Mouse (Mus musculus): Measurements from ENCODE around the gene Cldn13. TPM values are rescaled to one million over a fixed set of nuclear protein-coding genes. Genes with fewer than 3 reads are reported as not detected.

Cldn13 gene
- polyA plus RNA-seq, 1 experiment from 2014 or later: 17.1 TPM

- no peak for ATAC-seq (replicated peaks; ENCODE audit: insufficient number of reproducible peaks, low FRiP score, low TSS enrichment)
Measured at GRCm38 (mm10) chr5:134929988-134930387, 14.7 kb upstream of the Cldn13 start.

DNA sequence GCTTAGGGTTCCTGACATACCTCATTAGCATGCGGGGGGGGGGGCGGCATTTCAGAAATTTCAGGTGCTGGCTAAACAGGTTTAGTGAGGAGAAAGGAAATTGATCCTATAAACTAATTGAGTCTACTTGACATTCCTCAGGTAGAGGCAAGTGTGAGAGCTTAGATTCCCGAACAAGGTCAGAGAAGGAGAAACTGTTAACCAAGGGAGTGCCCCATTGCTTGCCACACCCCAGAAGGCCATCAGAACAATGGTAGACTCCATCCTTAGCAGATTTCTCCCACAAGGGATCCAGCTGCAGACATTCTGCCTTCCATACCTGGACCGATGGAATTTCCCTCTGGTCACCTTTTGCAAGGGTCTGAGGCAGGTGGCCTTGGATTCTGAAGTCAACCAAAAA is 11.4 kb upstream of the Cldn13 start:
- H3K9ac ChIP-seq (ENCODE audit: low read depth, low read length): no peak overlapping the region
- H3K4me2 ChIP-seq: no peak overlapping the region
- no peak for ATAC-seq (replicated peaks; ENCODE audit: insufficient number of reproducible peaks, low FRiP score, low TSS enrichment)
- H3K27ac ChIP-seq (ENCODE audit: low read depth, low read length): no peak overlapping the region
- no peak overlapping the region for H3K4me3 ChIP-seq (ENCODE audit: low read depth, low read length)
- H3K4me1 ChIP-seq (ENCODE audit: control insufficient read depth, insufficient read depth, low read length): no peaks in the 10 kb centered on the region
- no peaks in the 10 kb centered on the region for H3K36me3 ChIP-seq (ENCODE audit: control insufficient read depth, insufficient read depth, low read length)
- no peaks in the 10 kb centered on the region for H3K27me3 ChIP-seq (ENCODE audit: control insufficient read depth, insufficient read depth, low read length)
- WGBS (ENCODE audit: insufficient replicate concordance): 60% methylated on average over 4 of the region's 4 CpGs
- H3K9me3 ChIP-seq (replicated peaks; ENCODE audit: control insufficient read depth, low read length): no peaks in the 10 kb centered on the region

More at GRCm38 (mm10) chr5:134929988-134930387, 14.7 kb upstream of the Cldn13 start:
- no peaks in the 10 kb centered on the region for H3K9me3 ChIP-seq (replicated peaks; ENCODE audit: control insufficient read depth, low read length)
- no peak overlapping the region for H3K4me3 ChIP-seq (ENCODE audit: low read depth, low read length)
- no peak overlapping the region for H3K27ac ChIP-seq (ENCODE audit: low read depth, low read length)
- H3K27me3 ChIP-seq (ENCODE audit: control insufficient read depth, insufficient read depth, low read length): no peaks in the 10 kb centered on the region
- 85% methylated on average over 2 of the region's 2 CpGs for WGBS (ENCODE audit: insufficient replicate concordance)
- no peaks in the 10 kb centered on the region; the same call in 1 of the 2 replicates for H3K4me1 ChIP-seq (ENCODE audit: control insufficient read depth, insufficient read depth, low read length)
- no peak overlapping the region for H3K4me2 ChIP-seq
- no peaks in the 10 kb centered on the region; the same call in 1 of the 2 replicates for H3K36me3 ChIP-seq (ENCODE audit: control insufficient read depth, insufficient read depth, low read length)
- no peak overlapping the region for H3K9ac ChIP-seq (ENCODE audit: low read depth, low read length)

GRCm38 (mm10) chr5:134923141-134923540 is 7.8 kb upstream of the Cldn13 start:
- ATAC-seq (replicated peaks; ENCODE audit: insufficient number of reproducible peaks, low FRiP score, low TSS enrichment): no peak
- Histone ChIP-seq H3K9ac (ENCODE audit: low read depth, low read length) (no peak overlapping the region), H3K4me1 (ENCODE audit: control insufficient read depth, insufficient read depth, low read length) (no peaks in the 10 kb centered on the region), H3K4me2 (no peak overlapping the region), H3K27ac (ENCODE audit: low read depth, low read length) (no peak overlapping the region), H3K9me3 (replicated peaks; ENCODE audit: control insufficient read depth, low read length) (no peaks in the 10 kb centered on the region), H3K36me3 (ENCODE audit: control insufficient read depth, insufficient read depth, low read length) (no peaks in the 10 kb centered on the region), H3K27me3 (ENCODE audit: control insufficient read depth, insufficient read depth, low read length) (no peaks in the 10 kb centered on the region), H3K4me3 (ENCODE audit: low read depth, low read length) (no peak overlapping the region)
- 60% methylated on average over 6 of the region's 6 CpGs for WGBS (ENCODE audit: insufficient replicate concordance)

DNA sequence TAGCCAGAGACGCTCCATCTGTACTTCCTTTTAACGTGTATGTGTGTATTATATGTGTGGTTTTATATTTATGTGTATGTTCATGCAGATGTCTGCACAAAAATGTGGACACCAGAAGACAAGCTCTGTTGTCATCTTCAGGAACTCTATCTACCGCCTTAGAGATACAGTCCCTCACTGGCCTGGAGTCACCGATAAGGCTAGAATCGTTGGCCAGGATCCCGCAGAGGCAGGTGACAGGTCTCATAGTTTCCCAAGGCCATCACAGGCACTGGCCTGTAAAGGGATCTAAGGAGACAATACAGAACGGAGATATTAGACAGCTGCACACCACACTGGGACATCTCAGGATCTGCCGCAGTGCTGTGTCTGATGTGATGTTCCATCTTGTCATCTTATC is 5.8 kb upstream of the Cldn13 start:
- ATAC-seq (replicated peaks; ENCODE audit: insufficient number of reproducible peaks, low FRiP score, low TSS enrichment): no peak
- no peak overlapping the region for H3K9ac ChIP-seq (ENCODE audit: low read depth, low read length)
- no peaks in the 10 kb centered on the region; the same call in 1 of the 2 replicates for H3K9me3 ChIP-seq (replicated peaks; ENCODE audit: control insufficient read depth, low read length)
- H3K27ac ChIP-seq (ENCODE audit: low read depth, low read length): no peak overlapping the region
- H3K4me3 ChIP-seq (ENCODE audit: low read depth, low read length): no peak overlapping the region
- H3K4me2 ChIP-seq: no peak overlapping the region
- H3K36me3 ChIP-seq (ENCODE audit: control insufficient read depth, insufficient read depth, low read length): no peaks in the 10 kb centered on the region
- no peaks in the 10 kb centered on the region for H3K4me1 ChIP-seq (ENCODE audit: control insufficient read depth, insufficient read depth, low read length)
- H3K27me3 ChIP-seq (ENCODE audit: control insufficient read depth, insufficient read depth, low read length): no peaks in the 10 kb centered on the region
- 80% methylated on average over 8 of the region's 8 CpGs for WGBS (ENCODE audit: insufficient replicate concordance)

- WGBS (ENCODE audit: insufficient replicate concordance): 71% methylated on average over 6 of the region's 6 CpGs
- Histone ChIP-seq H3K4me1 (ENCODE audit: control insufficient read depth, insufficient read depth, low read length) (no peaks in the 10 kb centered on the region), H3K4me2 (no peak overlapping the region), H3K4me3 (ENCODE audit: low read depth, low read length) (no peak overlapping the region), H3K9me3 (replicated peaks; ENCODE audit: control insufficient read depth, low read length) (no peaks in the 10 kb centered on the region; the same call in 1 of the 2 replicates), H3K27ac (ENCODE audit: low read depth, low read length) (no peak overlapping the region), H3K36me3 (ENCODE audit: control insufficient read depth, insufficient read depth, low read length) (no peaks in the 10 kb centered on the region), H3K9ac (ENCODE audit: low read depth, low read length) (no peak overlapping the region), H3K27me3 (ENCODE audit: control insufficient read depth, insufficient read depth, low read length) (no peaks in the 10 kb centered on the region)
- ATAC-seq (replicated peaks; ENCODE audit: insufficient number of reproducible peaks, low FRiP score, low TSS enrichment): no peak
Measured at GRCm38 (mm10) chr5:134920106-134920687, 4.9 kb upstream of the Cldn13 start.

DNA sequence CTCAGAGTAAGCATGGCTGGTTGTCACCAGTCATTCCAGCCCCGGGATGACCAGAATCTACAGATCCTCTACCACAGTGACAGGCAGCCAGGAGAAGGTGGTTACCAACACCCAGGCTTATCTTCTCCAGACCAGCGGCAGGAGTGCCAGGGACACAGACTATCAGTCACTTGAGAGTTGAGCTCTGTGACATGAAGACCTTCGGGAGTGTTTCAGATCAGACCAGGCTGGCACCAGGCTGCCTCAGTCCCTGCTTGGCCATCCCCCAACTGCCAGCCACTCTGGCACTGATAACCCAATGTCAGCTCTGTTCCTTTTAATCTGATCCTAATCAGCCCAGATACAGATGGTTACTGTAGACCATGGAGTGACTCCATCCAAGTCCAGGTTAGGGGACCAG is 3.8 kb upstream of the Cldn13 start:
- Histone ChIP-seq H3K36me3 (ENCODE audit: control insufficient read depth, insufficient read depth, low read length) (no peaks in the 10 kb centered on the region), H3K9ac (ENCODE audit: low read depth, low read length) (no peak overlapping the region), H3K4me1 (ENCODE audit: control insufficient read depth, insufficient read depth, low read length) (no peaks in the 10 kb centered on the region), H3K9me3 (replicated peaks; ENCODE audit: control insufficient read depth, low read length) (no peaks in the 10 kb centered on the region; the same call in 1 of the 2 replicates), H3K4me2 (no peak overlapping the region), H3K27me3 (ENCODE audit: control insufficient read depth, insufficient read depth, low read length) (no peaks in the 10 kb centered on the region), H3K4me3 (ENCODE audit: low read depth, low read length) (no peak overlapping the region), H3K27ac (ENCODE audit: low read depth, low read length) (no peak overlapping the region)
- whole genome bisulfite sequencing (ENCODE audit: insufficient replicate concordance): 46% methylated on average over 3 of the region's 3 CpGs
- peak; percentile 46; the same call in 1 of the 2 replicates for ATAC-seq (replicated peaks; ENCODE audit: insufficient number of reproducible peaks, low FRiP score, low TSS enrichment)

- no peak for ATAC-seq (replicated peaks; ENCODE audit: insufficient number of reproducible peaks, low FRiP score, low TSS enrichment)
- no peak overlapping the region for H3K9ac ChIP-seq (ENCODE audit: low read depth, low read length)
- 48% methylated on average over 16 of the region's 16 CpGs for WGBS (ENCODE audit: insufficient replicate concordance)
Measured at GRCm38 (mm10) chr5:134918071-134918832, 2.9 kb upstream of the Cldn13 start.

GRCm38 (mm10) chr5:134914510-134914909 is 816 bp downstream of the Cldn13 start:
- Histone ChIP-seq H3K9ac (ENCODE audit: low read depth, low read length) (peak overlapping the region; percentile 48), H3K4me3 (ENCODE audit: low read depth, low read length) (peak overlapping the region; percentile 8), H3K27me3 (ENCODE audit: control insufficient read depth, insufficient read depth, low read length) (no peaks in the 10 kb centered on the region), H3K4me2 (peak overlapping the region; percentile 31; the same call in 1 of the 2 replicates), H3K9me3 (replicated peaks; ENCODE audit: control insufficient read depth, low read length) (no peaks in the 10 kb centered on the region; the same call in 1 of the 2 replicates), H3K27ac (ENCODE audit: low read depth, low read length) (peak overlapping the region; percentile 69), H3K36me3 (ENCODE audit: control insufficient read depth, insufficient read depth, low read length) (no peaks in the 10 kb centered on the region), H3K4me1 (ENCODE audit: control insufficient read depth, insufficient read depth, low read length) (no peaks in the 10 kb centered on the region)
- WGBS (ENCODE audit: insufficient replicate concordance): 63% methylated on average over 8 of the region's 8 CpGs
- ATAC-seq (replicated peaks; ENCODE audit: insufficient number of reproducible peaks, low FRiP score, low TSS enrichment): no peak

More at GRCm38 (mm10) chr5:134918071-134918832, 2.9 kb upstream of the Cldn13 start:
- Histone ChIP-seq H3K4me1 (ENCODE audit: control insufficient read depth, insufficient read depth, low read length) (no peaks in the 10 kb centered on the region), H3K9me3 (replicated peaks; ENCODE audit: control insufficient read depth, low read length) (no peaks in the 10 kb centered on the region; the same call in 1 of the 2 replicates), H3K27me3 (ENCODE audit: control insufficient read depth, insufficient read depth, low read length) (no peaks in the 10 kb centered on the region), H3K36me3 (ENCODE audit: control insufficient read depth, insufficient read depth, low read length) (no peaks in the 10 kb centered on the region), H3K27ac (ENCODE audit: low read depth, low read length) (no peak overlapping the region), H3K4me2 (no peak overlapping the region), H3K4me3 (ENCODE audit: low read depth, low read length) (no peak overlapping the region)

Measured in heart, embryonic 11.5 days (tissue).